Mouse (Mus musculus): Measurements from ENCODE around the gene Yeats2.

The Yeats2 gene

DNA sequence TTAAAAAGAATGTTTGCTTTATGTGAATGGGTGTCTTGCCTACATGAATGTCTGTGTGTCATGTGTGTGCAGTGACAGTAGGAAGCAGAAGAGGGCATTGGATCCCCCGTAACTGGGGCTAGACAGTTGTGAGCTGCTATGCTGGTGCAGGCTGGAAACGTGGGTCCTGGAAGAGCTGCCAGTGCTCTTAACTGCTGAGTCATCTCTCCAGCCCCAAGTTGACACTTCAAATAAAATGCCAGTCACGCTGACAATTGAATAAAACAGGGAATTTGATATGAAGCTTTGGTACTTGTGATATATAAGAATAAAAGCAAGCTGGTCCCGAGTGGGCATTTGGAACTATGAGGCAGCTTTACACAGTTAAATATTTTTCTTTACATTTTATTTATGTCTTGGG, 139.4 kb downstream of the Yeats2 start:
- in situ Hi-C loops (cut with MboI, MseI), result no loop called here

Data from T-helper 2 cell (primary cell).